8 mouse cellular contexts compared by ENCODE assay signal in the genomic region with DNA sequence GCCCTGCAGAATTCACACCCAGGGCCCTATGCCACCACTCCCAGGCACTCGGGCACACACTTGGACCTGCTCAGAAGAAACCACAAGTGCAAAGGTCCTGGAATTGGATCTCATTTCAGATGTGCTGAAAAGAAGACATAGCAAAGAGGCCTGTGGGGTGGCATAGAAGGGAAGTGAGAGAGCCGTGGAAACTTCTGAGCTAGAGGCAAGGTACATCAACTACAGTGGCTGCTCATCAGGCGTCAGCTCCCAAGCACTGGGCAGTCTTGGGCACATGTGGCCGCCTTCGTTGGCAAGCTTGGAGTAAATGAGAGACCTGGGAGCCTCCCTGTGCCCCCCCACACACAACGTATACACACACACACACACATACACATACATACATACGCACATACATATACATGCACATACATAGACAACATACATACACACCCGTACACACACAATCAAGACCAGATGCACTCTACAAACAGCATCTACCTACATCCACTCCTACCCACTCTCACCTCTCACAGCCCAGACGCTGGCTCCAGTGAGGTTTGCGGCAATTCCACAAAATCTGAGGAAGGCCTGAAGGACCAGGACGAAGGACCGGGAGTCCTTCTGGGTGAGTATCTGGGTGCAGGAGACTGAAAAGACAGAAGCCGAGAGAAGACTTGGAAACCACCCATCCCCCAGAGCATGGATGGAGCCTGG. TPM values are rescaled to one million over a fixed set of nuclear protein-coding genes. Genes with fewer than 3 reads are reported as not detected.
DNase-seq lines count a peak whose midpoint lies in the region; ATAC-seq and TF ChIP-seq lines count a peak whose summit lies in the region.

A gene (minus strand): TSS at position 631 of the 696 bp plus-strand sequence.

- peak within 1 kb of the TSS; percentile 64 for H3K9ac ChIP-seq in kidney, embryonic 15.5 days
- peak within 1 kb of the TSS; percentile 72 for H3K9ac ChIP-seq in MEL (ENCODE audit: control insufficient read depth, low read depth, low read length, poor library complexity, severe bottlenecking)
- peak within 1 kb of the TSS; percentile 74 for H3K9ac ChIP-seq in forebrain, embryonic 16.5 days (replicated peaks; ENCODE audit: low read depth, low read length)

- no peaks in the 10 kb centered on the region for H3K27me3 ChIP-seq in kidney, embryonic 15.5 days
- H3K27me3 ChIP-seq in MEL (ENCODE audit: control insufficient read depth in 1 of 2, insufficient read depth in 2 of 2, low read length in 2 of 2): no peaks in the 10 kb centered on the region
- H3K27me3 ChIP-seq in forebrain, embryonic 16.5 days (replicated peaks; ENCODE audit: control insufficient read depth, insufficient read depth, low read length): no peaks in the 10 kb centered on the region

- TF ChIP-seq RAD21 in MEL (IDR thresholded peaks at IDR 0.05; ENCODE audit: low read depth, low read length): no peak

- ATAC-seq in kidney, embryonic 15.5 days (replicated peaks; ENCODE audit: low FRiP score): no peak
- no peak for ATAC-seq in forebrain, embryonic 16.5 days
- ATAC-seq in CD4-positive, CD25-positive, alpha-beta regulatory T cell, adult 4 months: no peak

- H3K79me2 ChIP-seq in MEL (ENCODE audit: control insufficient read depth, insufficient read depth, low read length, poor library complexity) (peaks cover 8% of the 10 kb centered on the region), macrophage (ENCODE audit: inconsistent target) (no peaks in the 10 kb centered on the region)

- peak within 1 kb of the TSS; percentile 50 for H3K4me3 ChIP-seq in kidney, embryonic 15.5 days (replicated peaks)
- H3K4me3 ChIP-seq in MEL (ENCODE audit: control insufficient read depth in 1 of 2, insufficient read depth in 1 of 2, low read depth in 2 of 2, low read length in 2 of 2) (peak within 1 kb of the TSS; percentile 49 to 55), macrophage (ENCODE audit: inconsistent target) (peak within 1 kb of the TSS; percentile 31)
- H3K4me3 ChIP-seq in forebrain, embryonic 16.5 days (replicated peaks; ENCODE audit: low read length): peak within 1 kb of the TSS; percentile 56

- H3K36me3 ChIP-seq in kidney, embryonic 15.5 days: no peaks in the 10 kb centered on the region
- peaks cover 3 to 17% of the 10 kb centered on the region in 2 experiments for H3K36me3 ChIP-seq in MEL (ENCODE audit: control insufficient read depth in 1 of 2, insufficient read depth in 2 of 2, low read length in 2 of 2)
- H3K36me3 ChIP-seq in forebrain, embryonic 16.5 days (ENCODE audit: control insufficient read depth, insufficient read depth): no peaks in the 10 kb centered on the region
- H3K36me3 ChIP-seq in macrophage (ENCODE audit: inconsistent target): no peaks in the 10 kb centered on the region

- TF ChIP-seq CTCF in MEL (IDR thresholded peaks at IDR 0.05 in 2 of 3, conservative IDR thresholded peaks at IDR 0.05 in 1 of 3; ENCODE audit: control insufficient read depth in 1 of 3, insufficient read depth in 1 of 3, low read depth in 2 of 3, low read length in 3 of 3, poor library complexity in 1 of 3, severe bottlenecking in 1 of 3): no peak

- no peak for TF ChIP-seq POLR2A in MEL (IDR thresholded peaks at IDR 0.05; ENCODE audit: control insufficient read depth in 1 of 2, insufficient read depth in 1 of 2, low read depth in 1 of 2, low read length in 2 of 2, poor library complexity in 1 of 2)

- peak within 1 kb of the TSS; percentile 78 for H3K4me2 ChIP-seq in kidney, embryonic 15.5 days
- peak within 1 kb of the TSS; percentile 78 for H3K4me2 ChIP-seq in forebrain, embryonic 16.5 days (ENCODE audit: low read length)

- DNase-seq in kidney, postnatal 36 days: no peak
- no peak for DNase-seq in MEL (ENCODE audit: low read depth, low spot score)
- DNase-seq in Muller cell, postnatal 12 days (ENCODE audit: inconsistent ontology term): no peak
- DNase-seq in right cerebral cortex, adult 18-20 months: no peak

- TF ChIP-seq EP300 in MEL (IDR thresholded peaks at IDR 0.05; ENCODE audit: low read depth in 1 of 2, low read length in 2 of 2): no peak

- H3K27ac ChIP-seq in kidney, embryonic 15.5 days: peak within 1 kb of the TSS; percentile 95
- peak within 1 kb of the TSS; percentile 84 for H3K27ac ChIP-seq in MEL (ENCODE audit: control insufficient read depth, low read depth, low read length)
- peak within 1 kb of the TSS; percentile 96 for H3K27ac ChIP-seq in forebrain, embryonic 16.5 days (ENCODE audit: low read length)
- peak within 1 kb of the TSS; percentile 60 for H3K27ac ChIP-seq in macrophage

- WGBS in kidney, embryonic 15.5 days: 92% methylated on average over 13 of the region's 13 CpGs
- 93% methylated on average over 13 of the region's 13 CpGs for WGBS in forebrain, embryonic 16.5 days
- 81% methylated on average over 13 of the region's 13 CpGs for WGBS in macrophage (ENCODE audit: missing documents)

- no peaks in the 10 kb centered on the region for H3K9me3 ChIP-seq in kidney, embryonic 15.5 days (replicated peaks)
- no peaks in the 10 kb centered on the region for H3K9me3 ChIP-seq in MEL (replicated peaks; ENCODE audit: insufficient read depth, low read length)
- H3K9me3 ChIP-seq in forebrain, embryonic 16.5 days (ENCODE audit: control insufficient read depth, low read length): no peaks in the 10 kb centered on the region

- peaks cover 9% of the 10 kb centered on the region; the same call in 1 of the 2 replicates for H3K4me1 ChIP-seq in kidney, embryonic 15.5 days
- peaks cover 8 to 27% of the 10 kb centered on the region in 2 experiments; a peak in 3 of 4 replicates for H3K4me1 ChIP-seq in MEL (ENCODE audit: control insufficient read depth in 1 of 2, insufficient read depth in 2 of 2, low read length in 2 of 2)
- peaks cover 3% of the 10 kb centered on the region for H3K4me1 ChIP-seq in forebrain, embryonic 16.5 days (replicated peaks; ENCODE audit: control insufficient read depth, insufficient read depth, low read length)

TF ChIP-seq in MEL, 35 proteins besides CTCF, POLR2A, EP300 and RAD21:
- TF ChIP-seq JUND (IDR thresholded peaks at IDR 0.05; ENCODE audit: low read depth, low read length) (no peak), ZKSCAN1 (IDR thresholded peaks at IDR 0.05; ENCODE audit: low read depth, low read length) (no peak), GABPA (IDR thresholded peaks at IDR 0.05; ENCODE audit: low read depth, low read length) (no peak), CHD2 (IDR thresholded peaks at IDR 0.05; ENCODE audit: low read length) (no peak), ZNF384 (IDR thresholded peaks at IDR 0.05; ENCODE audit: low read depth, low read length) (no peak)
TF ChIP-seq in MEL: peak in this region for 0.

RNA-seq across cellular contexts. Expression of the gene that starts here (rescaled TPM):
- polyA plus RNA-seq in kidney, embryonic 15.5 days (2015; fragmentation: Nextera tagmentation; extraction: Ambion mirVana): 2.5 and 2.8 TPM in 2 replicates
- 10.9 and 18.1 TPM in 2 replicates for total RNA-seq in MEL (2012; rRNA removed)
- polyA plus RNA-seq in MEL (2012; ENCODE audit: insufficient read depth in 1 of 2, insufficient read length in 2 of 2, low read depth in 1 of 2, low replicate concordance in 2 of 2, missing spikeins in 1 of 2) (10 to 100 TPM in 1 of 2 experiments, not detected in 1; 22.6 TPM), macrophage (2018) (0.46 to 2.3 TPM (median 1.8 TPM) in 3 replicates)
- 16.6 and 20.2 TPM in 2 replicates for polyA plus RNA-seq in forebrain, embryonic 16.5 days (2015; fragmentation: Nextera tagmentation; extraction: Ambion mirVana)
- total RNA-seq in macrophage (2018; cell fraction: chromatin; rRNA removed): 1 to 10 TPM in 13 of 26 experiments, under 1 TPM in 3, not detected in 10; 0.53 to 5.4 (median 1.5) TPM
- total RNA-seq in macrophage (2018; cell fraction: cytosol; rRNA removed): 1 to 10 TPM in 24 of 26 experiments, under 1 TPM in 2; 0.89 to 2.5 (median 1.5) TPM
- total RNA-seq in macrophage (2018; cell fraction: nucleus; rRNA removed): 1 to 10 TPM in 16 of 26 experiments, under 1 TPM in 7, not detected in 3; 0.35 to 4.9 (median 1.6) TPM
- 1 to 10 TPM in 1 of 2 experiments, under 1 TPM in 1; 0.43 to 1.1 TPM for polyA plus RNA-seq in CD4-positive, CD25-positive, alpha-beta regulatory T cell, adult 4 months (2017; shearing (Covaris generic))
